Comparison of ENCODE assay signal across 19 mouse cellular contexts in genomic region chr3:99133913-99134312, GRCm38 (mm10).
"Had no signal": no experiment of that assay in that cellular context is flagged by ENCODE, and none has a peak within 500 bp of the region (broad histone marks: within the 10 kb centered on the region; RNA-seq: fewer than 3 reads in every experiment).

No protein-coding gene starts in this region.

- H3K27me3 ChIP-seq: lung, embryonic 15.5 days; midbrain, embryonic 12.5 days; neural tube, embryonic 13.5 days; neural tube, embryonic 15.5 days had no signal

- H3K4me1 ChIP-seq: liver, embryonic 15.5 days; lung, embryonic 15.5 days; megakaryocyte, embryonic 14.5 days; midbrain, embryonic 12.5 days; midbrain, embryonic 15.5 days; neural tube, embryonic 13.5 days; neural tube, embryonic 15.5 days had no signal

- DNase-seq: liver, postnatal 0 days; lung, adult 2 months; lung, postnatal 10 days; retina, postnatal 1 day; right cerebral cortex, adult 18-20 months; right cerebral cortex, postnatal 25 days; right cerebral cortex, postnatal 4 days; spleen, adult 18-20 months; thymus, adult 18-20 months; thymus, postnatal 14 days; thymus, postnatal 36 days had no signal

- H3K4me2 ChIP-seq: liver, embryonic 15.5 days; lung, embryonic 15.5 days; midbrain, embryonic 12.5 days; midbrain, embryonic 15.5 days; neural tube, embryonic 13.5 days; neural tube, embryonic 15.5 days had no signal

- ATAC-seq: liver, postnatal 0 days; midbrain, embryonic 15.5 days had no signal

- H3K4me3 ChIP-seq: liver, embryonic 15.5 days; lung, embryonic 15.5 days; megakaryocyte, embryonic 14.5 days; midbrain, embryonic 12.5 days; midbrain, embryonic 15.5 days; neural tube, embryonic 13.5 days; neural tube, embryonic 15.5 days had no signal

- H3K27ac ChIP-seq: liver, embryonic 15.5 days; lung, embryonic 15.5 days; macrophage; midbrain, embryonic 12.5 days; midbrain, embryonic 15.5 days; neural tube, embryonic 13.5 days; neural tube, embryonic 15.5 days had no signal

- H3K9me3 ChIP-seq: liver, embryonic 15.5 days; lung, embryonic 15.5 days; midbrain, embryonic 12.5 days; midbrain, embryonic 15.5 days; neural tube, embryonic 13.5 days; neural tube, embryonic 15.5 days had no signal

- H3K36me3 ChIP-seq: liver, embryonic 15.5 days; lung, embryonic 15.5 days; midbrain, embryonic 12.5 days; midbrain, embryonic 15.5 days; neural tube, embryonic 13.5 days; neural tube, embryonic 15.5 days had no signal

- H3K9ac ChIP-seq: liver, embryonic 15.5 days; liver, postnatal 0 days; lung, embryonic 15.5 days; midbrain, embryonic 12.5 days; midbrain, embryonic 15.5 days; neural tube, embryonic 13.5 days; neural tube, embryonic 15.5 days had no signal
